Mouse (Mus musculus) midbrain, postnatal 0 days (tissue): ENCODE data around the gene Tnnc2. TPM values are rescaled to one million over a fixed set of nuclear protein-coding genes. Genes with fewer than 3 reads are reported as not detected.

Experiments
- ATAC-seq: fragments of 200-750 bp; cut with Nextera tagmentation; 2 replicates; pipeline ENCODE4 v1.8.0; 2017; ENCODE audit warnings: moderate number of reproducible peaks, mild to moderate bottlenecking, moderate TSS enrichment, moderate library complexity; ENCODE audit not compliant: low FRiP score
- DNase-seq: peaks from one replicate; pipeline ENCODE4 v3.0.0-alpha.2; 2015; ENCODE audit warnings: low spot score
- H3K27ac ChIP-seq: fragments of 300-500 bp; sonication (generic); 2 replicates; pipeline ENCODE4 v1.5.1; 2014; ENCODE audit warnings: low read depth, mild to moderate bottlenecking, low read length, mixed read lengths
- H3K27me3 ChIP-seq: fragments of 300-500 bp; sonication (generic); 2 replicates; pipeline ENCODE4 v1.6.1; 2014; ENCODE audit warnings: low read length, control low read depth, mixed read lengths; ENCODE audit not compliant: insufficient read depth
- H3K36me3 ChIP-seq: fragments of 300-500 bp; sonication (generic); 2 replicates; pipeline ENCODE4 v1.6.1; 2014; ENCODE audit warnings: low read length, control low read depth, mixed read lengths; ENCODE audit not compliant: insufficient read depth
- H3K4me1 ChIP-seq: fragments of 300-500 bp; sonication (generic); 2 replicates; pipeline ENCODE4 v1.6.1; 2014; ENCODE audit warnings: mild to moderate bottlenecking, control low read depth, antibody characterized with exemption, low read length, mixed read lengths; ENCODE audit not compliant: insufficient read depth
- H3K4me2 ChIP-seq: fragments of 300-500 bp; sonication (generic); 2 replicates; pipeline ENCODE4 v1.6.1; 2014; ENCODE audit warnings: low read depth, mild to moderate bottlenecking, low read length, mixed read lengths; ENCODE audit not compliant: poor library complexity, severe bottlenecking
- H3K4me3 ChIP-seq: fragments of 300-500 bp; sonication (generic); 2 replicates; pipeline ENCODE4 v1.5.1; 2014; ENCODE audit warnings: low read depth, mild to moderate bottlenecking, low read length, moderate library complexity
- H3K9ac ChIP-seq: fragments of 300-500 bp; sonication (generic); replicated peaks from 2 replicates; pipeline ENCODE4 v1.6.1; 2014; ENCODE audit warnings: mild to moderate bottlenecking, low read length, moderate library complexity, mixed read lengths; ENCODE audit not compliant: poor library complexity, severe bottlenecking
- H3K9me3 ChIP-seq: fragments of 300-500 bp; sonication (generic); 2 replicates; pipeline ENCODE4 v1.6.1; 2016; ENCODE audit warnings: low read length, control low read depth
- CTCF ChIP-seq: IDR thresholded peaks from 2 replicates; pipeline ENCODE4 v1.5.1; 2016; ENCODE audit warnings: antibody characterized with exemption, mild to moderate bottlenecking
- WGBS: fragments of 180-500 bp; shearing (Covaris S2); extraction: QIAGEN DNeasy Blood & Tissue Kit; methylation state at CpG from one replicate; pipeline ENCODE4 v1.1.7; 2014; 5-methylcytosine and 5-hydroxymethylcytosine counted together
- polyA plus RNA-seq: library from polyadenylated mRNA; unstranded; fragments of >200 nt; fragmentation: Nextera tagmentation; extraction: Ambion mirVana; gene quantifications from 2 replicates; pipeline ENCODE4 v1.2.1, GENCODE M21; 2015
- total RNA-seq: library from RNA; depleted of rRNA; stranded (reverse); fragments of >200 nt; gene quantifications from 2 replicates; pipeline ENCODE4 v1.2.3, GENCODE M21; 2014

Gene Tnnc2
- total and polyA plus RNA-seq, 2 experiments from 2014 or later: 0.62 TPM; not detected in 1

DNA sequence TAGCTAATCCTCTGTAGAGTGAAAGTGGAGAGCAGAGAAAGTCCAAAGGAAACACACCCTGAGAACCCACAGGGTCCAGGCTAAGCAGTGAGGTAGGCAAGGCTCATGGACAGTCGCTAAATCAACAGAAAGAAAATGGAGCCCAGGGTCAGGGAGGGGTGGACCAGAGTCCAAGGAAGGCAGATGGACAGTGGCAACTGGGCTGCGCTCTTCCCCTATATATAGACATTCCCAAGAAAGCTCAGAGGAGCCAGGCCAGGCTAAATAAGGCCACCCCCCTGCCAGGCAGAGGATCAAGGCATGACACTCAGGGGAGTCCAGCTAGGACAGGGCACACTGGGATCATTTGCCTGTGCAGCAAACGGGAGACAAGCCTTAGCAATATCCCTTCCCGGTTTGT lies 2.1 kb upstream of the Tnnc2 start:
- H3K36me3 ChIP-seq: no peaks in the 10 kb centered on the region
- H3K27ac ChIP-seq: no peak overlapping the region
- H3K4me1 ChIP-seq: peaks cover 3% of the 10 kb centered on the region; the same call in 1 of the 2 replicates
- no peak for DNase-seq
- no peak for TF ChIP-seq CTCF
- no peak overlapping the region for H3K4me2 ChIP-seq
- no peaks in the 10 kb centered on the region for H3K27me3 ChIP-seq
- 72% methylated on average over 4 of the region's 4 CpGs for WGBS
- H3K9ac ChIP-seq: no peak overlapping the region
- ATAC-seq: no peak
- no peak overlapping the region for H3K4me3 ChIP-seq
- H3K9me3 ChIP-seq: no peaks in the 10 kb centered on the region

DNA sequence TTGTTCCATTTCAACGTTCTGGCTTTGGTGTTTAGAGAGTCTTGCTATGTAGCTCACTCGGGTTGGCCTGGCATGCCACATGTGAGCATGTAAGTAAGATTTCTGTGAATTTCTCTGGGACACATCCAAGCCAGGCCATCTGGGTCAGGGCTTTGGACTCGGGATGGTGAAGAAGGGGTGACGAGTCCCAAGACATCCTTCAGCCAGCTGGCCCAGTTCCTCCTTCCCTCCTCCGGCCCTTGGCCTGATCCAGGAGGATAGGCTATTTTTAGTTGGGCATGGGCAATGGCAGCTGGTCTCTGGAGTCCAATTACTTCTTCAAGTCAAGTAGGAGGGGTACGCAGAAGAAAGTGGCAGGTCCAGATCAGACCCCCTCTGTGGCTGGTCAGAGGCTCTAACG lies 958 bp downstream of the Tnnc2 start:
- Histone ChIP-seq H3K4me3 (no peak overlapping the region), H3K4me1 (no peaks in the 10 kb centered on the region)
- no peak for TF ChIP-seq CTCF

DNA sequence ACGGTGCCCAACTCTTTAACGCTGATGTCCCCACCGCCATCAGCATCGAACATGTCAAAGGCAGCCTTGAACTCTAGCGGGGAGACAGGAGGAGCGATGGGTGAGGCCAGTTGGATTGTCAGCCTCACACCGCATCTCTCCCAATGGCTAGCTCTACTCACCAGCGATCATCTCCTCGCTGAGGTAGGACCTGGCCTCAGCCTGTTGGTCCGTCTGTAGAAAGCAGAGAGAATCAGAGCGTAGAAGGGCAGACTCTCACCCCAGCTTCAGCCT lies 1.8 kb downstream of the Tnnc2 start:
- WGBS: 93% methylated on average over 11 of the region's 11 CpGs
- Histone ChIP-seq H3K36me3 (no peaks in the 10 kb centered on the region), H3K27ac (no peak overlapping the region), H3K9me3 (no peaks in the 10 kb centered on the region), H3K9ac (no peak overlapping the region), H3K4me2 (no peak overlapping the region), H3K4me1 (no peaks in the 10 kb centered on the region), H3K4me3 (no peak overlapping the region), H3K27me3 (no peaks in the 10 kb centered on the region)
- no peak for TF ChIP-seq CTCF
- DNase-seq: no peak
- no peak for ATAC-seq

More for the DNA sequence above, 958 bp downstream of the Tnnc2 start:
- Histone ChIP-seq H3K27ac (no peak overlapping the region), H3K4me2 (no peak overlapping the region), H3K27me3 (no peaks in the 10 kb centered on the region), H3K9me3 (no peaks in the 10 kb centered on the region), H3K9ac (no peak overlapping the region), H3K36me3 (no peaks in the 10 kb centered on the region)
- ATAC-seq (no peak), DNase-seq (no peak)
- whole genome bisulfite sequencing: 85% methylated on average over 7 of the region's 7 CpGs

DNA sequence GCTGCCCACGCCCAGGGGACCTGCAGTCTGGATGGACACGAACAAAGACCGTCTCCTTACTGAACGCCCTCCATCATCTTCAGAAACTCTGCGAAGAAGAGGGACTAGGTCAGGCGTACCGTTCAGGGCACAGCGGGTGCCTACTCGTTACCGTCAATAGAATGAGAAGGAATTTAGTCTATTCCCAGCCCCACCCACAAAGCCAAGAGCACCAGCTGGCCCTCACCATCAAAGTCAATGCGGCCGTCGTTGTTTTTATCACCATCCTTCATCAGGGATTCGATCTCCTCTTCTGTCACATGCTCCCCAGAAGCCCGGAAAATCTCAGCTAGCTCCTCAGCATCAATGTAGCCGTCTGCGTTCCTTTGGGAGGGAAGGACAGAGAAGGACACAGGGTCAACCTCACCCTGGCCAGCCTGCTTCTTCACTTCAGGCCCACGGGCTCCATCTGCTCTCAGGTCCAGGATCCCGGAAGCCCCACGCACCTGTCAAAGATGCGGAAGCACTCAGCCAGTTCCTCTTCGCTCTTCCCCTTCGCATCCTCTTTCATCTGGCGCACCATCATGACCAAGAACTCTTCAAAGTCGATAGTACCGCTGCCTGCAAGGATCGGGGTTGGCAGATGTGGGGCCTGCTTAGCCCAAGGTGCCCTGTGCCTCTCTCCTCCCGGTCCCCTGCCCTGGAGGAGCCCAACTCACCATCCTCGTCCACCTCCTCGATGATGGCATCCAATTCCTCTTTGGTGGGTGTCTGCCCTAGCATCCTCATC lies 2.3 kb downstream of the Tnnc2 start:
- H3K27me3 ChIP-seq: no peaks in the 10 kb centered on the region
- H3K36me3 ChIP-seq: no peaks in the 10 kb centered on the region
- TF ChIP-seq CTCF: no peak
- no peaks in the 10 kb centered on the region for H3K4me1 ChIP-seq
- no peak overlapping the region for H3K4me2 ChIP-seq
- ATAC-seq: no peak
- 87% methylated on average over 30 of the region's 30 CpGs for WGBS
- no peak overlapping the region for H3K27ac ChIP-seq
- H3K9me3 ChIP-seq: no peaks in the 10 kb centered on the region
- no peak overlapping the region for H3K9ac ChIP-seq
- no peak overlapping the region for H3K4me3 ChIP-seq
- DNase-seq: no peak

GRCm38 (mm10) chr2:164776801-164777200 lies 3.0 kb downstream of the Tnnc2 start:
- no peak overlapping the region for H3K4me3 ChIP-seq
- no peaks in the 10 kb centered on the region for H3K9me3 ChIP-seq
- no peak for DNase-seq
- no peak for TF ChIP-seq CTCF
- no peak for ATAC-seq
- no peak overlapping the region for H3K9ac ChIP-seq
- 70% methylated on average over 17 of the region's 17 CpGs for WGBS
- H3K27ac ChIP-seq: no peak overlapping the region
- no peak overlapping the region for H3K4me2 ChIP-seq
- no peaks in the 10 kb centered on the region for H3K4me1 ChIP-seq
- no peaks in the 10 kb centered on the region for H3K36me3 ChIP-seq
- no peaks in the 10 kb centered on the region for H3K27me3 ChIP-seq

DNA sequence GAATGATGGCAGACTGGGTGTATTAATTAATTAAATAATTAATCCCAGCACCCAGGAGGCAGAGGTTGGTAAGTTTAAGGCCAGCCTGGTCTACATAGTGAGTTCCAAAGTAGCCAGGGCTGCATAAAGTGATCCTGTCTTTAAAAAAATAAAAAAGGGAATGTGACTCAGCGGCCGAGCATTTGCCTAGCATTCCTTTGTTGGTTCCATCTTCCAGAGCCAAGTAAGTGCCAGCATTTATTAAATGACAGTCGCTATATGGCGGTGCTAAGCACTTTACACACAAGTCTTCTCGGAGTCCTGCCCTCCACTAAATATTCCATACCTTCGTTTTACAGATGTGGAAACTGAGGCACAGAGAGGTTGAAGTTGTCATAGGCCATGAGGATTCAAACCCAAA lies 3.6 kb downstream of the Tnnc2 start:
- WGBS: 94% methylated on average over 6 of the region's 6 CpGs
- H3K9me3 ChIP-seq: no peaks in the 10 kb centered on the region
- no peak overlapping the region for H3K4me2 ChIP-seq
- no peaks in the 10 kb centered on the region for H3K27me3 ChIP-seq
- ATAC-seq (no peak), DNase-seq (no peak)
- no peak overlapping the region for H3K9ac ChIP-seq
- TF ChIP-seq CTCF: no peak
- no peak overlapping the region for H3K4me3 ChIP-seq
- no peaks in the 10 kb centered on the region for H3K4me1 ChIP-seq
- H3K27ac ChIP-seq: no peak overlapping the region
- H3K36me3 ChIP-seq: no peaks in the 10 kb centered on the region
